Mouse (Mus musculus): ENCODE measurements around the gene Helz.
"Not testable (repeated sequence)": the region's sequence is repeated elsewhere in the genome, so short reads cannot be mapped to it uniquely, and the experiment has no call there.

The Helz gene

DNA sequence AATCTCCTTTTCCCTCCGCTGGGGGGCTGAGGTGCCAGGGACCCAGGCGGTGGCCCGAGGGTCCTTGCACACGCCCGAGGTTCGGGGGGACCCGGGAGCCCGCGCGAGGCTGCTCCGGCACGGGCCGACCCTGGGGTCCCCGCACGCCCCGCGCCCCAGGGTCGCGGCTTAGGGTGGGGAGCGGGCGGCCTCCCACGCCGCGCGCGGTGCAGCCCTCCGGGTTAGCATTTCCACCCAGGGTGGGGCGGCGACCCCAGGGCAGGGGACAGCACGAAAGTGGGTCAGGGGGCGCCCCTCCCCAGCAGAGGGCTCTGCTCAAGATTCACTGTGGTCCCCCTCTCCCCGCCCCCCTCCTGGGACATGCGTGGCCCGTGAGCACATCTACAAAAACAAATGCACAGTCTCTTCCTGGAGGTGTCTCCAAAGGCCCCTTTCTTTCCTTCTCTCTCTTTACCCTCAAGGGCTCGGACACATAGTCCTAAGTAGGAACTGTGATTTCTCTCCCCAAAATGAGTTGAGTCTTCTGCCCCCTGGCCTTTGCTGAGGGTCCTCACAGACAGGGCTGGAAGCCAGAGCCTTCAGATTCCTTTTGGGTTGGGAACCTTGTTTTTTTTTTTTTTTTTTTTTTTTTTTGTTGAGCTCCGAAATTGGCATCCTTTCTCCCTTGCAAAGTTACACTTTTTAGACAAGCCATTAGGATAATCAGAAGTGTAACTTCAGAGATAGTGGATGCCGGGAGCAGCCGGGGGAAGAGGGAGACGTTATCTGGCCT, 660 bp downstream of the Helz start:
- DNase-seq: peak; percentile 32

DNA sequence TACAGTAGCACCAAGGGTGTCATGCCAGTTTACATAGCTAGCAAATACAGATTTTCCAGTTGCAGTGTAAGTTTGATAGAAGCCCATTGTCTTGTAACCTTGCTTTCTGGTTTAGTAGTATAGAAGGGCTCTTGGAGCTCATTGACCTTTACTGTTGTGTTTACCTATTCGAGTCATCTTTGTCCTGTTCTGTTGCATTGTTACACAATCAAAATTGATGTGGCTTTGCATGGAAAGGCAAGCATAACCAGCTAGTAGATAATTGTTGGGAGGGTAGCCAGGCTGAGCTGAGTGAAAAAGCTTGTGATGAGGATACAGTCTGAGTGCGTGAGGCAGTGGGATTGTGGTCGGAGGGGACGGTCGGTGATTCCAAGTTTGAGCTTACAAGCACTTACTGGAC, 12.1 kb downstream of the Helz start:
- DNase-seq: no peak

DNA sequence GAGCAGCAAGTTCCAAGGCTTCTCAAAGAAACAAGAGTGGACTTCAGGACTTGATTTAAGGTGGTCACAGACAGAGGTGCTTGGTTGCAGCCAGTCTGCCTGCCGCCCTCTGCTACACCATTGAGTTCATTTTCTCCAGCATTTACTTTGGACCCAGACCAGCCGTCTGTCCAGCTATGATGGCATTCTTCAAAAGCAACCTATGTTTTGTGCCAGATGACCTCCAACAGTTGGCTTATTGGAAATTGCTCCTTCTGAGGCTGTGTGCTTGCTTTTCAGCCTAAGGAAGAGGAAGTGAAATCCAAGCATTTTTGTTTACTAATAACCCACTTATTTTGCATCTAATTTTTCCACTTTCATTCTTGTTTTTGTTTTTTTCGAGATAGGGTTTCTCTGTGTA, 19.7 kb downstream of the Helz start:
- DNase-seq: no peak

DNA sequence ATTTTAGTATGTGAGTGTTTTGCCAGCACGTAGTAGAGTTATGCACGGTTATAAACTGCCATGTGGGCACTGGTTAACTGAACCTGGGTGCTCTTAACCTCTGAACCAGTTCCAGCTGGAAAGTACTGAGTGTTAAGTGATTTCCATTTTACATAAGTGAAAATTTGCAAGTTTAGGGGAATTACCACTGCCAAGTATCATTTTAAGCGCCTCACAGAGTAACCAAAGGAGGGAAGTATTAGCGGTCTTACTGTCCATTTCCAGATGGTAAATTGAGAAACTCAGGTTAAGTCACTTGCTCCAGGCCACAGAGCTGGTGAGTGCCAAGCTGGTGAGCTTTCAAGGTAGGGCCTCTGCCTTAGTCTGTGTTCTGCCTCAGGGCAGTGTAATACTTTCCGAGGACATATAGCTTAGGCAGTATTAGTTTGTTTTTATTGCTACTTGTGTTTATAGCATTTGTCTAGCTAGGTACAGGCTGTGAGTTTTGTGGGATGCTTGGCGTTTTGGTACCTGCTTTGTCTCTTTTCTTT, 20.8 kb downstream of the Helz start:
- DNase-seq: no peak

DNA sequence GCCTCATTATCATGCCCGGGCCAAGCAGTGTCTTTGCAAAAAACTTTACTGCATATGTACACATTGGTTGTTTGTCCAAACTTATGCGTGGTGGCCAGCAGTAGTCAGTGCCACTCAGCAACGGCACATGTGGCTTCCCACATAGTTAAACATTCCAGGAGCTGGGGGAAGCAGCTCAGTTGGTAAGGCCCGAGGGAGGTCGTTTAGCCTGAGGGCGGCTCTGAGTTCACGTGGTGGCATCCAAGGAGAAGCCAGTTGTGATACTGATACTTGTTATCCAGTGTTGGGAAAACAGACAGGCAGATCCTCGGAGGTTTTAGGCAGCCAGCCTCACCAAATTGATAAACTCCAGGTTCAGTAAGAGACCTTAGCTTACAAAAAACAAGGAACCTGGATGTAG, 23.2 kb downstream of the Helz start:
- DNase-seq: not testable (repeated sequence)

DNA sequence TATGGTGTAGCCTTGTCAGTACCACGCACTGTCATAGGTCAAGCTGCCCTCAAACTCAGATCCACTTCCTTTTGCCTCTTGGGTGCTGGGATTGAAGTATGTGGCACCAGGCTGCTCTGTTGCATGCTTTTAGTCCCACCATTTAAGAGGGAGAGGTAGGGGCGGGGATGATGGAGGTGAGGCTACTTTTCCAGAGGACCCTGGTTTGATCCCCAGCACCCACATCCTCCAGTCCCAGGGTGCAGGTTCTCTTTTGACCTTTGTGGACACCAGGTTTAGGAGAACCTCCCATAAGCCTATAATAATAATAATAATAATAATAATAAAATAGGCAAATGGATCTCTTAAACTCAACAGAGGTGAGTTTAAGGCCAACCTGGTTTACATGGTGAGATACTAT, 23.6 kb downstream of the Helz start:
- DNase-seq: no peak

DNA sequence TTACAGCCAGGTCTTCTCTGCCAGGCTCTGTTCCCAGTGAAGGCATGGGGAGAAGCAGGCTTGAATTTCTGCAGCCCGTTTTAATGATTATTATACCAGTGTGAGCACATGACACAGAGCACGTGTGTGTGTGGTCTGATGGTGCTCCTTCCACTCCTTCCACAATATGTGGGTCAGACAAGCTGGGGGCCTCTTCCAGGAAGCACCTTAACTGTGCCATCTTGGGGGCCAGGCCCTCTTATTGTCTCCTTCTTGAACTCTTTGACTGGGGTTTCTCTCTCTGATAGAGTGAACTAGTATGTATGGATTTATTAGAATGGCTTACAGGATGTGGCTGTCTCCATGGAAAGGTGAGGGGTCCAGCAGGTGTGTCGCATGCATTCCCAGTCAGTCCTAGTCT, 24.8 kb downstream of the Helz start:
- DNase-seq: no peak

DNA sequence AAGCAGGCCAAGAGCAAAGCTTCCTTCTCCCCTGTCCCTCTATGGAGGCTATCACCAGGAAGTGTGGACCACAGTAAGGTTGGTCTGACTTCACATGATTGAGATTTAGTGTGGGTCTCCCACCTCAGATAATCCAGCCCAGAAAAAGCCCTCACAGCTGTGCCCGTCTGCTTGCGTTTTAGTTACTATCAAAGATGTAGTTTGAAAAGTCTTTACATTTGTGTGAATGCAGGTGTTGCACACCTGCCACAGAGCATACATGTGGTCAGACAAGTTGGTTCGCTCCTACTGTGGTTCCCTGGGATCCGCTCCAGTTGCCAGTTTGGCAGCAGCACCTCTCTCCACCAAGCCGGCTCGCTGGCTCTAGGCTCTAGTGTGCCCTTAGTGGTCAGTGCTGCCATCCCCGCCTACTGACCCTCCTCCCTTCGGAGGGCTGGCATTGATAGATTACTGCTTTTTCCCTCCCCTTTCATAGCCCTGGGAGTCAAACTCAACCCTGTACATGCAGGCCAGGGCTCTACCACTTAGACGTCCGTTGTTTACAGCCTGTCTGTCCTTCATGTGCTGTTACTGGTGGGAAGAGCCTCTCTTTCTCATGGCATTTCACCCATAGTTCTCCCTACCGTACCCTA, 25.4 kb downstream of the Helz start:
- peak; percentile 53 for DNase-seq

DNA sequence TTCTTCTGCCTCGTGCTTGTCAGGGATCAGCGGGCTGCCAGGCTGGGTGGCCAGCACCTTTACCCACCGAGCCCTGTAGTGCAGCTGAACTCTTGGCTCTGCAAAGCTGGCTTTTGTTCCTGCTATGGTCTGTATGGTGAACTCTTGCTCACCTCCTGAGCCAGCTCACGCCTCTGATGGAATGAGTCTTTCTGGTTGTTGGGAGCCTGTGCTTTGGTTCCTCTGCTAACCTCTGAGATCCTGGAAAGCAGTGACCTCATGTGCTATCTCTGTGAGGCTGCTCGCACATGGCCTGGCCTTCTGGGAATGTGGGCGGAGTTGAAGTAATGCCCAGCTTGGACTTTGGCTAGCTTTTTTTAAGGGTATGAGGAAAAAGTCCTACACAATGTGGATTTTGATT, 26.1 kb downstream of the Helz start:
- DNase-seq: peak; percentile 39

DNA sequence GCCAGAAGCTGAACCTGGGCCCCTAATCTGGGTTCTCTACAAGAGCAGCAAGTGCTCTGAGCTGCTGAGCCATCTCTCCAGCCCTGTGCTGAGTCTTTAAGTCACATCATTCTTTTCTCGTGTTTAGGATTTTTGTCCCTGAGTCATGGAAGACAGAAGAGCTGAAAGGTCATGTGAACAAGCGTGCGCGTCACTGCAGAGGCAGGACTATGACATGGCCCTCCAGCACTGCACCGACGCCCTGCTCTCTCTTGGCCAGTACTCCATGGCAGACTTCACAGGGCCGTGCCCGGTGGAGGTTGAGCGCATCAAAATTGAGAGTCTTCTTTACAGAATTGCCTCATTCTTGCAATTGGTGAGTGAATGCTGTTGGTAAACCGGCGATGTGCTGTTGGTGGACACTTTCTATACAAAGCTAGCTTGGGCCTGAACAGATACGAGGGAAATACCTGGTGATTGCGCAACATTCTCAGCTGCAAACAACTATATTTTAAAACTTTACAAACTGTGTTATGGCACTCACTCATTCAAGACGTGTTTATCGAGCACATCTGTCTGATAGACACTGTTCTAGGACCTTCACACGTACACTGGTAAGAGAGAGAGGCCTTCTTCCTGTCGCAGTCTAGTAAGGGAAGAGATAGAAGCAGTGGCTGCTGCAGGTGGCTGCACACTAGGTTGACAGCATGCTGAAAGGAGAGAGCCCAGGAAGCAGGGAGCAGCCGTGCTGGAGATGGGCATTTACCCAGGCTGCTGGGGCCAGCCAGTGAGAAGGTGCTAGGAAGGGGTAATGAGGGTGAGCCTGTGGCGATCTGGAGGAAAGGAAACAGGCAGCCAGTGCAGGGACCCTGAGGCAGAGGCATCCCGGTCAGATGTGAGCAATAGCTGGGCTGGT, 27.3 kb downstream of the Helz start:
- no peak for DNase-seq

DNA sequence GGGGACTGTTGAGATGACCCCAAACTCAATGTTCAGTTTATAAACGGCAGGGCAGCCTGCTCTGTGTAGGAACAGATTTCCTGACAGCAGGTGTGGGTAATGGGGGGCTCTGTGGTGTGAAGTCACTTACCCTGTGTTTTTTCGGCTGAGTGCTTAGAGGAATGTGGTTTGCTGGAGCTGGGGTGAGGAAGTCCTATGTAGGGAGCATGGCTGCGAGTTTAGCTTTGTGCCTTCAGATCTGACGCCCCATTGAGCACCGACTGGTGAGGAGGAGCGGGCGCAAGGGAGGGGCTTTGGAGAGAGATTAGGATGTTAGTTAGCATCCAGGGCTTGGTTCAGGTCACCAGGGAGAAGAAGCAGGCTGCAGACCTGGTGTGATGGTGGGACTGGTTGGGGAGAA, 28.5 kb downstream of the Helz start:
- DNase-seq: no peak

DNA sequence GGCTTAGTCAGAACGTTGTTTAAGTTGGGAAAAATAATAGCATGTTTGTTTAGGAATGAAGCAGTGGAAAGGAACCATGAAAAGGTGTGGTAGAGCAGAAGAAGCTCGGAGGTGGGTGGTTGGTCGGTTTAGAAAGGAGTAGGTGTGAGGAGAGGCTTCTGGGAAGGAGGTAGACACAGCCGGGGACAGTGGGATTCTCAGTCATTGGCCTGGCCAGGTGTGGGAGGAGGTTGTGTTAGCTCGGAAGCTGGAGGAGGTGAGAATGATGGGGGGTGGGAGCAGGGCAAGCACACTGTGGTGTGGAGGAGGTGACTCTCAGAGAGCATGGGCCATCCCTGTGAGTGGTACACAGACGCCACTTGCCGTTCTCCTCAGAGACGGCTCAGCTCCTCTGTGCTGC, 29.7 kb downstream of the Helz start:
- DNase-seq: no peak

DNA sequence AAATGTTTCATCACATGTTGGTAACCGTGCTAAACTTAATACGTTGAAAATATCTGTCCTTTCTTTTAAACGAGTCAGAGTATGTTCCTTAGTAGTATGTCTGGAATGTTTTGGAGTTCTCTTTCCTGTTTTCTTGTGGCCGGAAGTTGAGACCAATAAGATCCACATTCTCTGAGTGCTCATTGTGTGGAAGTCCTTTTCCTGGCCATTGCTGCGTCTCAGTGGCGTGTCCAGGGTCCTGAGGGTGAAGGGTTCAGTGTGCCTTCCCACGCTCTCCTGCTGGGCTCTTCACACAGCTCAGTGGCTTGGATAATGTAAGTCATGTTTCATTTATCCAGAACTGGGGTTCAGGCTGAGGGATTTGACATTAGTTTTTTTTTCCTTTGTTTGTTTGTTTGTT, 30.5 kb downstream of the Helz start:
- no peak for DNase-seq

DNA sequence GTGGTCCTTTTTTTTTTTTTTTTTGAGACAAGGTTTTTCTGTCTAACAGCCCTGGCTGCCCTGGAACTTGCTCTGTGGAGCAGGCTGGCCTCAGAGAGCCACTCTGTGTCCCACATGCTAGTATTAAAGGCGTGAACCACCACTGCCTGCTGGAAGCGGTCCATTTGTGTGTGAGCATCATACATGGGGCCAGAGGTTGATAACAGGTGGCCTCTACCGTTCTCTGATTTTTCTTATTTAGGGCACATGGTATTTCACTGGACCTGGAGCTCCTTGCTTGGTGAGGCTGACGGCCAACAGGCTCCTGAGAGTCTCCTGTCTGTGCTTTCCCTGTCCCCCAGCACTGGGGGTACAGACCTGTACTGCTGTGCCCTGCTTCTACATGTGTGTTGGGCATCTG, 33.1 kb downstream of the Helz start:
- no peak for DNase-seq

DNA sequence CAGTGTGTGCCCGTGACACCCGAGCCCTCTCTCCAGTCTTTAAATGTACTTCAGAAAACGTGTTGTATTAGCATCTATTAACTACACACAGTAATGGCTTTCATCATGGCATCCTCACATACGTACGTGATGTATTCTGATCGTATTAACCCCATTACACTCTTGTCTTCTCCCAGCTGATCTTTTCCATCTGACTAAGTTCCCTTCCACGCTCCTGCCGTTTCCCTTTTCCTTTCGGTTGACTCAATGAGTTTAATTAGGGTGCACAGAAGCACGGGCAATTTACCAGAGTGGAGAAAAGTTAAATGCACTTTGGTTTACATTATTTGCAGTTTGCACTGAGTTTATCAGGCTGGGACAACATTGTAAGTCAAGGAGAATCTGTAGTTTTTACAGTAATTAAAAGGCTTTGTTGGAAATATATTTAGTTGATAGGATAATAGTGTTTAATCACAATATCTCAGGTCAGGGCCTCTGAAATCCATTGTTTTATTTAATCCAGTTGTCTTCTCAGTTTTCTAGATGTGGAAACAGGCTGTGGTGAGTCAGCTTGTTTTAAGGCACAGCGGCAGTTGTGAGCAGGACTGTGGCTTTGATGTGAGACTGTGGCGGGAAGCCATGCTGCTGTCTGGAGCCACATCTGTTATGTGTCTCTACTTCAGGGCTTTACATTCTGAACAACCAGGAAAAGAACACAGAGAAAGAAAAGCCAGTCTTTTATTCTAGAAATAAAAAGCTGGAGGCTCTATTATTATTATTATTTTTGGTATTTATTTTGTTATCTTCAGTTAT, 37.1 kb downstream of the Helz start:
- peak; percentile 15 for DNase-seq

DNA sequence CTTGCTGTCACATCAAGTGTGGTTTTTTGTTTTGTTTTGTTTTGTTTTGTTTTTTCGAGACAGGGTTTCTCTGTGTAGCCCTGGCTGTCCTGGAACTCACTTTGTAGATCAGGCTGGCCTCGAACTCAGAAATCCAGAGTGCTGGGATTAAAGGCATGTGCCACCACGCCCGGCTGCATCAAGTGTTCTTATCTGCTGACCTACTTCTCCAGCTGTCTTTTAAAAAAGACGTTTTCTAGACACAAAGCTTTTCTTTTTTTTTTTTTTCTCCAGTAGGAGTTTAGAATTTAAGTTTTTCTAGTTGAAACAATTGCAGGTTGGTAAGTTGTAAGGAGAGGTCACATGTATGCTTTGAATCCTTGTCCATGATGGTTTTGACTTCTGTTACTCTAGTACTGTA, 38.4 kb downstream of the Helz start:
- DNase-seq: not testable (repeated sequence)

DNA sequence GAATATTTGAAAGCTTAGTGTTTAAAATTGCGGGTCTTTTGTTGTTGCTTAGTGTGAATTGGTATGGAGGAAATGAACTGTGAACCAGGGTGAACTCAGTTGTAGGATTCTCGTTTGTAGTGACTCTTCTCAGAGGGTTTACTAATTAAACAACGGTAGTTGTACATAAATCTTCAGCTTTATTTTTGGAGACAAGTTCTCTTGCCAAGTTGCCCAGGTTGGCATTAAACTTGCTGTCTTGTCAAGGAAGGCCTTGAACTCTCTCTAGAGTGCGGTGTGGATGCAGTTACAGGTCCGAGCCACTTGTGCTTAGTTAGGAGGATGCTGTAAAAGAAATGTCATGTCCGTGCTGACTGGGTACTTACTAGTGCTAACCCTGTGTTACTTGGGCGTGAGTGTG, 39.4 kb downstream of the Helz start:
- DNase-seq: no peak

DNA sequence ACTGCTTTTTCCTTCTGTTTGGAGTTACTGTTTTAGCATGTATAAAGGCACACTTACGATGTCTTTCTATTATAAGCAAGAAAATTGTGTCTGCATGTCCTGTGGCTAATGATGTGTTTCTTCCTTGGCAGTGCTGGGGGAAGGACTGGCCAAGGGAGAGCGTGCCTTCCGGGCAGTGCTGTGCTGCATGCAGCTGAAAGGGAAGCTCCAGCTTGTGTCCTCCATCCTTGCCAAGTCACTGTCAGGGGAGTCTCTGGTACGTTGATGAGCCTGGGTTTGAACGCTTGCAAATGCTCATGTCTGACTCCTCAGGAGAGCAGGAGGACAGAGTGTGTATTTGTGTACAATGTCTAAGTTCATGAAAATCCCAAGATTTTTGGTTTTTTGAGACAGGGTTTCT, 44.8 kb downstream of the Helz start:
- DNase-seq: no peak

DNA sequence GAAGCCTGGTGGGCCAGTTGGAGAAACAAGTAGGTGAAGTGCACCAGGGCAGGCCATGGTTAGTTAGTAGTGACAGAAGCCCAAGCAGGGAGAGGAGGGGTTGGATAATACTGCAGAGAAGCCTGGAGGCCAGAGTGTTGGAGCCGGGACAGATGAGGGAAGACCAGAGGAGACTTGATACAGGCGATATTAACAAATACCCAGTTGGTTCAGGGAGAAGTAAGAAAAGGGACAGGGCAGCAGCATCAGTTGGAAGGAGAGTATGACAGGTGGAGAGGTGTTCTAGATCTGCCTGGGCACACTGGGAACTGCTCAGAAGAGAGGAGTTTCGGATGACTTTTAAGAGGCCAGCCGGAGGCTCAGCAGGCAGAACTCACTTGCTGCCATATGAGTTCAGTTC, 49.7 kb downstream of the Helz start:
- DNase-seq: no peak

DNA sequence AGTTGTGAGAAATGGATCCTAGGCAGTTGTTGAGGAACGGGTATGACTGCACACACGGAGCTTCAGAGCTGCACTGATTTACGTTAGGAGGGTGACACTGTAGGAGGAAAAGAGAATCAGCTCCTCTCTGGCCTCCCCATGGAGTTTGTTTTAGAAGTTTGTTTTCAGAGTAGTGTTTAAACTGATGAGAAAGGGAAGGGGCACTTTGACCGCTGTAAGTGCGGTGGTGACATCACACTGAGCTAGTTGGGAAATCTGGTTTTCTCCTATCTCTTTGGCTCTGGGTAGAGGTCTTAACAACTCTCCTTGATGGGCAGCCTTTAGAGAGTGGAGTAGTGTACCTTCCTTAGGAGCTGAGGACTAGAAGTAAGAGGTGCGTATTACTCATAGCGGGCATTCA, 58.0 kb downstream of the Helz start:
- DNase-seq: no peak

DNA sequence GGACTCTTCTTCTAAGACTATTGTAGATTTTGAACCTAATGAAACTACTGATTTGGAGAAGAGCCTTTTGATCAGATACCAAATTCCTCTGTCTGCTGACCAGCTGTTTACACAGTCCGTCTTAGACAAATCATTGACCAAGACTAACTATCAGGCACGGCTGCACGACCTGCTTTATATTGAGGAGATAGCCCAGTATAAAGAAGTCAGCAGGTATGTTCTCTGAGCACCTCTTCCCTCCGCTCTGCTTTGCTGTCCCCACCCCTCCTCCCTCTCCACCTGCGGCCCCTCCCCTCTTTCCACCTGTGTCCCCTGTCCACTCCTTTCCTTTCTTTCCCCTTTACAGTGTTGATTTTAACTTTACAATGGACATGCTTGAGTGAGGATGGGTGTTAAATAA, 66.2 kb downstream of the Helz start:
- DNase-seq: no peak

DNA sequence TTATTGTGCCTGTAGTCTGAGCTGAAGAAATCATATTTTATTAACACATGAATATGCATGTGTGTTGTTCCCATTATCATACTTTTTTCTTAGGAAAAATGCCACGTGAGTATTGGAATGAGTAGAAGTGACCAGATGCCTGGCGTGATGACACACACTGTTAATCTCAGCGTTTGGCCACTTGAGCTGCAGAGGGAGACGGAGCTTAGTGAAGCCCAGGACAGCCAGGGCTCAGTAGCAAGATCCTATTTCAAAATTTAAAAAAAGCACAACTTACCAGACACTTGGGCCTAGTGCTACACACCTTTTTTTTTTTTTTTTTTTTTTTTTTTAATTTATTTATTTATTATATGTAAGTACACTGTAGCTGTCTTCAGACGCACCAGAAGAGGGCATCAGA, 68.0 kb downstream of the Helz start:
- no peak for DNase-seq

DNA sequence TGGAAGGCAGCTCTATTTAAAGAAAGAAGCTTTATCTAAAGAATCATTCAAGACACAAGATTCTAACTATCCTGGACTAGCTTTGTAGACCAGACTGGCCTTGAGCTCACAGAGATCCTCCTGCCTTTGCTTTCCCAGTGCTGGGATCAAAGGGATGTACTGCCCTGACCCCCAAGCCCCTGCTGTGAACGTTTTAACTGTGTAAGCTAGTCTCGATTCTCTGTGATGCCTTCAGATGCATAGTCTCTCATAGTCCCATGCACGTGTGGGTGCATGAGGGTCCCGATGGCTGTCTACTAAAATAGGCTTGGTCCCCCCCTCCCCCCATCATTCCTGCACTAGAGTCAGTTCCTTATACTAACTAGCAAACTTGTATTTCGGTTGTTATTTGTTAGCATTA, 70.2 kb downstream of the Helz start:
- peak; percentile 15 for DNase-seq

All from embryo, embryonic 11 days (tissue).